Mouse (Mus musculus): ENCODE data around the gene Ntm.

- no peak for TF ChIP-seq POLR2A (IDR thresholded peaks at IDR 0.05; ENCODE audit: insufficient read length, low read depth)
- TF ChIP-seq MAX (IDR thresholded peaks at IDR 0.05; ENCODE audit: low read depth) = no peak
- TF ChIP-seq USF1 (IDR thresholded peaks at IDR 0.05; ENCODE audit: low read depth) = no peak
- TF ChIP-seq MYOD1 (IDR thresholded peaks at IDR 0.05; ENCODE audit: control insufficient read depth in 1 of 3, insufficient read length in 2 of 3, low read depth in 2 of 3) = no peak
- TF ChIP-seq E2F4 (IDR thresholded peaks at IDR 0.05; ENCODE audit: insufficient read depth) = no peak
- no peak for TF ChIP-seq REST (IDR thresholded peaks at IDR 0.05; ENCODE audit: insufficient read depth, insufficient read length)
- no peak for TF ChIP-seq POLR2AphosphoS2 (IDR thresholded peaks at IDR 0.05; ENCODE audit: insufficient read length, low read depth)
- TF ChIP-seq TCF3 (IDR thresholded peaks at IDR 0.05; ENCODE audit: insufficient read length, low read depth) = no peak
- no peak for TF ChIP-seq CEBPB (IDR thresholded peaks at IDR 0.05; ENCODE audit: insufficient read depth, poor library complexity, severe bottlenecking)
These were observed 781.3 kb downstream of the Ntm start for GRCm38 (mm10) chr9:29181661-29182060.
